In genomic region chr8:88539963-88540362, GRCm38 (mm10) we compare ENCODE assay signal across 17 mouse cellular contexts. TPM values are rescaled to one million over a fixed set of nuclear protein-coding genes. Genes with fewer than 3 reads are reported as not detected.
DNase-seq lines count a peak whose midpoint lies in the region; ATAC-seq and TF ChIP-seq lines count a peak whose summit lies in the region.
"Had no signal": no experiment of that assay in that cellular context is flagged by ENCODE, and none has a peak within 500 bp of the region (broad histone marks: within the 10 kb centered on the region; RNA-seq: fewer than 3 reads in every experiment).

No protein-coding gene starts in this region.

- no peak for ATAC-seq in intestine, postnatal 0 days
- no peak for ATAC-seq in intestine, embryonic 15.5 days
- no peak for ATAC-seq in midbrain, embryonic 16.5 days
- ATAC-seq in forebrain, embryonic 11.5 days (replicated peaks; ENCODE audit: low FRiP score): no peak

- no peak overlapping the region for H3K27ac ChIP-seq in intestine, postnatal 0 days (ENCODE audit: low read depth, low read length)
- no peak overlapping the region for H3K27ac ChIP-seq in intestine, embryonic 15.5 days
- H3K27ac ChIP-seq in midbrain, embryonic 10.5 days (replicated peaks): 0 out of 2 replicates have a peak overlapping the region, but pooled peaks have one; percentile 0
- no peak overlapping the region for H3K27ac ChIP-seq in midbrain, embryonic 16.5 days (ENCODE audit: low read length)
- H3K27ac ChIP-seq in bone marrow, adult 2 months (ENCODE audit: control insufficient read depth, insufficient read depth, low read depth, low read length, poor library complexity): no peak overlapping the region
- no peak overlapping the region for H3K27ac ChIP-seq in forebrain, embryonic 11.5 days (ENCODE audit: low read depth, low read length)
- H3K27ac ChIP-seq: limb, embryonic 10.5 days; midbrain, embryonic 12.5 days; neural tube, embryonic 12.5 days had no signal

- no peaks in the 10 kb centered on the region for H3K4me1 ChIP-seq in intestine, postnatal 0 days (replicated peaks; ENCODE audit: control insufficient read depth, insufficient read depth, low read length)
- H3K4me1 ChIP-seq in intestine, embryonic 15.5 days (replicated peaks): peaks cover 32% of the 10 kb centered on the region
- H3K4me1 ChIP-seq in midbrain, embryonic 10.5 days: peaks cover 18% of the 10 kb centered on the region
- no peaks in the 10 kb centered on the region; the same call in 1 of the 2 replicates for H3K4me1 ChIP-seq in midbrain, embryonic 16.5 days (ENCODE audit: control insufficient read depth, insufficient read depth, low read length)
- H3K4me1 ChIP-seq in bone marrow, adult 2 months (ENCODE audit: control insufficient read depth, insufficient read depth, low read length): no peaks in the 10 kb centered on the region
- H3K4me1 ChIP-seq in forebrain, embryonic 11.5 days (replicated peaks; ENCODE audit: control insufficient read depth, insufficient read depth, low read length): no peaks in the 10 kb centered on the region
- H3K4me1 ChIP-seq: midbrain, embryonic 12.5 days had no signal

- TF ChIP-seq POLR2A in bone marrow, adult 2 months (IDR thresholded peaks at IDR 0.05; ENCODE audit: borderline replicate concordance, control insufficient read depth, low read depth, low read length): no peak; the same call in 1 of the 2 replicates

- TF ChIP-seq CTCF in intestine, postnatal 0 days (IDR thresholded peaks at IDR 0.05; ENCODE audit: low read depth): peak; percentile 54
- peak; percentile 24; the same call in 1 of the 2 replicates for TF ChIP-seq CTCF in bone marrow, adult 2 months (IDR thresholded peaks at IDR 0.05; ENCODE audit: control insufficient read depth, insufficient read depth, low read length)

- no peaks in the 10 kb centered on the region for H3K27me3 ChIP-seq in intestine, postnatal 0 days (replicated peaks; ENCODE audit: control insufficient read depth, insufficient read depth, low read length)
- H3K27me3 ChIP-seq in intestine, embryonic 15.5 days (replicated peaks): no peaks in the 10 kb centered on the region
- H3K27me3 ChIP-seq in midbrain, embryonic 10.5 days (ENCODE audit: low read depth, poor library complexity, severe bottlenecking): no peaks in the 10 kb centered on the region
- H3K27me3 ChIP-seq in midbrain, embryonic 16.5 days (ENCODE audit: control insufficient read depth, insufficient read depth, low read depth, low read length): no peaks in the 10 kb centered on the region
- no peaks in the 10 kb centered on the region for H3K27me3 ChIP-seq in forebrain, embryonic 11.5 days (ENCODE audit: control insufficient read depth, insufficient read depth, low read length)
- H3K27me3 ChIP-seq: midbrain, embryonic 12.5 days; neural tube, embryonic 12.5 days had no signal

- no peak overlapping the region for H3K4me3 ChIP-seq in intestine, postnatal 0 days (ENCODE audit: low read depth, low read length)
- H3K4me3 ChIP-seq in intestine, embryonic 15.5 days (replicated peaks): no peak overlapping the region
- no peak overlapping the region for H3K4me3 ChIP-seq in midbrain, embryonic 10.5 days
- H3K4me3 ChIP-seq in midbrain, embryonic 16.5 days (ENCODE audit: low read depth, low read length): no peak overlapping the region
- no peak overlapping the region for H3K4me3 ChIP-seq in bone marrow, adult 2 months (replicated peaks; ENCODE audit: control insufficient read depth, low read depth, low read length)
- no peak overlapping the region for H3K4me3 ChIP-seq in forebrain, embryonic 11.5 days (ENCODE audit: low read depth, low read length)
- H3K4me3 ChIP-seq: limb, embryonic 10.5 days; midbrain, embryonic 12.5 days; neural tube, embryonic 12.5 days had no signal

- H3K36me3 ChIP-seq in intestine, postnatal 0 days (ENCODE audit: control insufficient read depth, insufficient read depth): no peaks in the 10 kb centered on the region
- no peaks in the 10 kb centered on the region for H3K36me3 ChIP-seq in intestine, embryonic 15.5 days
- peaks cover 90% of the 10 kb centered on the region for H3K36me3 ChIP-seq in midbrain, embryonic 10.5 days
- no peaks in the 10 kb centered on the region for H3K36me3 ChIP-seq in midbrain, embryonic 16.5 days (ENCODE audit: control insufficient read depth, insufficient read depth, low read length)
- no peaks in the 10 kb centered on the region for H3K36me3 ChIP-seq in forebrain, embryonic 11.5 days (ENCODE audit: control insufficient read depth, insufficient read depth, low read length)
- H3K36me3 ChIP-seq: midbrain, embryonic 12.5 days had no signal

- no peak overlapping the region for H3K9ac ChIP-seq in intestine, postnatal 0 days (ENCODE audit: low read depth, low read length)
- H3K9ac ChIP-seq in intestine, embryonic 15.5 days: no peak overlapping the region
- no peak overlapping the region for H3K9ac ChIP-seq in midbrain, embryonic 16.5 days (ENCODE audit: low read depth, low read length)
- no peak overlapping the region for H3K9ac ChIP-seq in forebrain, embryonic 11.5 days (ENCODE audit: low read length)
- H3K9ac ChIP-seq: midbrain, embryonic 12.5 days; neural tube, embryonic 12.5 days had no signal

- 90% methylated on average over 4 of the region's 4 CpGs for WGBS in intestine, postnatal 0 days
- 84% methylated on average over 4 of the region's 4 CpGs for WGBS in intestine, embryonic 15.5 days
- 87% methylated on average over 4 of the region's 4 CpGs for WGBS in midbrain, embryonic 10.5 days
- 86% methylated on average over 4 of the region's 4 CpGs for WGBS in midbrain, embryonic 16.5 days
- WGBS in bone marrow, adult 2 months: 79% methylated on average over 4 of the region's 4 CpGs
- 79% methylated on average over 4 of the region's 4 CpGs for WGBS in forebrain, embryonic 11.5 days

- no peak for DNase-seq in midbrain, embryonic 10.5 days (ENCODE audit: low spot score)
- peak; percentile 26 for DNase-seq in A20 (ENCODE audit: low read depth, low spot score)
- DNase-seq in forebrain, embryonic 11.5 days (ENCODE audit: low spot score): no peak
- DNase-seq in layer of hippocampus, adult 9-10 months (ENCODE audit: low spot score): no peak
- DNase-seq: adrenal gland, adult 8-10 months; cerebellum, postnatal 10 days; heart, postnatal 10 days; kidney, postnatal 14 days; retina, postnatal 1 day; spleen, adult 18-20 months had no signal

- no peaks in the 10 kb centered on the region for H3K9me3 ChIP-seq in intestine, postnatal 0 days (ENCODE audit: control insufficient read depth)
- no peaks in the 10 kb centered on the region for H3K9me3 ChIP-seq in intestine, embryonic 15.5 days
- no peaks in the 10 kb centered on the region for H3K9me3 ChIP-seq in midbrain, embryonic 10.5 days (replicated peaks)
- no peaks in the 10 kb centered on the region for H3K9me3 ChIP-seq in midbrain, embryonic 16.5 days (replicated peaks; ENCODE audit: control insufficient read depth, low read length, poor library complexity, severe bottlenecking)
- H3K9me3 ChIP-seq in forebrain, embryonic 11.5 days (ENCODE audit: control insufficient read depth, low read length): no peaks in the 10 kb centered on the region
- H3K9me3 ChIP-seq: limb, embryonic 10.5 days; midbrain, embryonic 12.5 days; neural tube, embryonic 12.5 days had no signal

- no peak overlapping the region for H3K4me2 ChIP-seq in intestine, postnatal 0 days (replicated peaks; ENCODE audit: low read depth)
- no peak overlapping the region for H3K4me2 ChIP-seq in intestine, embryonic 15.5 days (replicated peaks)
- no peak overlapping the region for H3K4me2 ChIP-seq in midbrain, embryonic 16.5 days (ENCODE audit: low read length)
- no peak overlapping the region for H3K4me2 ChIP-seq in forebrain, embryonic 11.5 days (ENCODE audit: low read depth, low read length, severe bottlenecking)
- H3K4me2 ChIP-seq: midbrain, embryonic 12.5 days; neural tube, embryonic 12.5 days had no signal

RNA-seq across cellular contexts. Expression of gene Nkd1, which starts 18.8 kb away (rescaled TPM):
- 24.5 and 26.2 TPM in 2 replicates for polyA plus RNA-seq in intestine, postnatal 0 days (2015; fragmentation: Nextera tagmentation; extraction: Ambion mirVana)
- polyA plus RNA-seq in intestine, embryonic 15.5 days (2015; fragmentation: Nextera tagmentation; extraction: Ambion mirVana): 33.1 and 34.9 TPM in 2 replicates
- 72.3 and 80.1 TPM in 2 replicates for polyA plus RNA-seq in midbrain, embryonic 10.5 days (2016; fragmentation: Nextera tagmentation; extraction: Ambion mirVana)
- polyA plus RNA-seq in midbrain, embryonic 16.5 days (2015; fragmentation: Nextera tagmentation; extraction: Ambion mirVana): 53.9 and 66.7 TPM in 2 replicates
- not detected in 2 replicates for polyA plus RNA-seq in bone marrow, adult 2 months (2011; ENCODE audit: insufficient read depth, insufficient read length, low replicate concordance, missing spikeins)
- polyA plus RNA-seq in forebrain, embryonic 11.5 days (2014; fragmentation: Nextera tagmentation; extraction: Ambion mirVana): 63.0 and 71.5 TPM in 2 replicates

Comparison
In these comparisons a context has a peak if more than half of its experiments do, and no peak if none do; other contexts are left out.
1. RNA of gene Nkd1, which starts 18.8 kb away (polyA plus RNA-seq): 72.3 to 80.1 TPM in midbrain, embryonic 10.5 days, 63.0 to 71.5 TPM in forebrain, embryonic 11.5 days, 53.9 to 66.7 TPM in midbrain, embryonic 16.5 days, 33.1 to 34.9 TPM in intestine, embryonic 15.5 days and 24.5 to 26.2 TPM in intestine, postnatal 0 days; not detected in bone marrow, adult 2 months; every median in the first group is over 10 times any median in the second.